Mouse (Mus musculus): Measurements from ENCODE around the gene Tmsb10. TPM values are rescaled to one million over a fixed set of nuclear protein-coding genes. Genes with fewer than 3 reads are reported as not detected.

The Tmsb10 gene
- polyA plus RNA-seq, 1 experiment from 2014 or later: 328 TPM

- Histone ChIP-seq H3K9ac (replicated peaks) (no peak overlapping the region), H3K4me2 (ENCODE audit: low read depth, low read length) (no peak overlapping the region), H3K9me3 (ENCODE audit: low read length) (no peaks in the 10 kb centered on the region), H3K36me3 (replicated peaks; ENCODE audit: insufficient read depth, low read length) (no peaks in the 10 kb centered on the region), H3K4me1 (ENCODE audit: insufficient read depth) (no peaks in the 10 kb centered on the region), H3K27me3 (ENCODE audit: insufficient read depth, low read length) (no peaks in the 10 kb centered on the region), H3K4me3 (ENCODE audit: low read depth, low read length) (no peak overlapping the region), H3K27ac (ENCODE audit: low read depth) (no peak overlapping the region)
- no peak for TF ChIP-seq CTCF (IDR thresholded peaks at IDR 0.05; ENCODE audit: low read depth)
- DNase-seq (no peak), ATAC-seq (no peak)
- 54% methylated on average over 4 of the region's 4 CpGs for WGBS (ENCODE audit: insufficient replicate concordance)
Measured at GRCm38 (mm10) chr6:72911261-72911660, 47.3 kb downstream of the Tmsb10 start.

Other genes starting within 250 kb of the Tmsb10 start
- gene Tcf7l1, start 169.5 kb downstream of the Tmsb10 start, polyA plus RNA-seq (2015; fragmentation: Nextera tagmentation; extraction: Ambion mirVana): 5.7 and 5.8 TPM in 2 replicates
- gene Kcmf1, start 58.8 kb downstream of the Tmsb10 start, polyA plus RNA-seq (2015; fragmentation: Nextera tagmentation; extraction: Ambion mirVana): 32.9 and 33.5 TPM in 2 replicates